Mouse (Mus musculus): ENCODE measurements around the gene Slco3a1. TPM values are rescaled to one million over a fixed set of nuclear protein-coding genes. Genes with fewer than 3 reads are reported as not detected.

Gene Slco3a1
- polyA plus RNA-seq, 1 experiment from 2014 or later = 42.8 TPM

- Histone ChIP-seq H3K4me1 (ENCODE audit: insufficient read depth, low read depth, low read length) (no peaks in the 10 kb centered on the region; the same call in 1 of the 2 replicates), H3K9ac (replicated peaks; ENCODE audit: low read depth) (no peak overlapping the region), H3K27ac (ENCODE audit: low read length) (no peak overlapping the region), H3K4me2 (replicated peaks; ENCODE audit: low read depth, low read length) (no peak overlapping the region), H3K9me3 (ENCODE audit: low read length) (no peaks in the 10 kb centered on the region), H3K36me3 (ENCODE audit: insufficient read depth, low read length) (no peaks in the 10 kb centered on the region), H3K27me3 (replicated peaks; ENCODE audit: insufficient read depth, low read length) (no peaks in the 10 kb centered on the region), H3K4me3 (ENCODE audit: low read depth, low read length) (no peak overlapping the region)
- DNase-seq (ENCODE audit: low spot score) = no peak
- TF ChIP-seq EP300 (IDR thresholded peaks at IDR 0.05) = no peak
- no peak for TF ChIP-seq CTCF (IDR thresholded peaks at IDR 0.05)
- 78% methylated on average over 7 of the region's 7 CpGs for WGBS
- no peak for ATAC-seq
Measured at GRCm38 (mm10) chr7:74531468-74532097, 23.0 kb downstream of the Slco3a1 start.

- DNase-seq (ENCODE audit: low spot score) = no peak
- H3K4me3 ChIP-seq (ENCODE audit: low read depth, low read length) = no peak overlapping the region
- no peak for ATAC-seq
- no peak overlapping the region for H3K27ac ChIP-seq (ENCODE audit: low read length)
- no peak overlapping the region for H3K9ac ChIP-seq (replicated peaks; ENCODE audit: low read depth)
- H3K4me2 ChIP-seq (replicated peaks; ENCODE audit: low read depth, low read length) = no peak overlapping the region
- 71% methylated on average over 2 of the region's 2 CpGs for WGBS
- no peaks in the 10 kb centered on the region for H3K9me3 ChIP-seq (ENCODE audit: low read length)
- TF ChIP-seq CTCF (IDR thresholded peaks at IDR 0.05) = peak; percentile 16; the same call in 1 of the 2 replicates
- no peak for TF ChIP-seq EP300 (IDR thresholded peaks at IDR 0.05)
- H3K4me1 ChIP-seq (ENCODE audit: insufficient read depth, low read depth, low read length) = no peaks in the 10 kb centered on the region; the same call in 1 of the 2 replicates
- no peaks in the 10 kb centered on the region for H3K36me3 ChIP-seq (ENCODE audit: insufficient read depth, low read length)
- no peaks in the 10 kb centered on the region for H3K27me3 ChIP-seq (replicated peaks; ENCODE audit: insufficient read depth, low read length)
Measured at GRCm38 (mm10) chr7:74529877-74530276, 24.7 kb downstream of the Slco3a1 start.

DNA sequence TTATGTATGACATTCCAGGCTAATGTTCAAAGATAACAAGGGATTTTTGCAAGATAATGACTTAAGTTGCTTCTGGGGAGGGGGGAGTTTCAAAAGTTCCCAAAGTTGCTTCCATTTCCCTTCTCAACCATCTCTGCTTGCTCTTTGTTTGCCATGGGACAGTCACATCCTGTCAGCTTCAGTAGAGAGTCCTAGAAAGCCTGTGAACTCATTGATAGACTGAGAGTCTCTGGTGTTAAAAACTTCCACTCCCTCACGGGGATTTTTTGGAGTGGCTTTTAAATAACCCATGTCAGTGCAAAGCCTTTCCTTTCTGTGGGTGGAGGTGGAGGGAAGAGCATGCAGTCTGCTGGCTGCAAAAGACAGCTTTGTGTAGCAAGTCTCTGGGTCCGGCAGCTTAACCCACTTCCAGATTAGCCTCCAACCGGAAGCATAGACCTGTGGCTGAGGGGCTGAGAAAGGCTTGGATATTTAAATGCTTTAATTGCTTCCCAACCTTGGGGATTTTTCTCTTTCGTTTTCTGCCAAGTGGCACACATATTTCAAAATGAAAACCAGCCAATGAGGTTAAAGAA, 25.3 kb downstream of the Slco3a1 start:
- WGBS = 27% methylated on average over 4 of the region's 4 CpGs
- DNase-seq (ENCODE audit: low spot score) (peak; percentile 15), ATAC-seq (no peak)
- H3K9me3 ChIP-seq (ENCODE audit: low read length) = no peaks in the 10 kb centered on the region
- no peak for TF ChIP-seq CTCF (IDR thresholded peaks at IDR 0.05)
- no peak for TF ChIP-seq EP300 (IDR thresholded peaks at IDR 0.05)
- no peak overlapping the region for H3K4me3 ChIP-seq (ENCODE audit: low read depth, low read length)
- H3K9ac ChIP-seq (replicated peaks; ENCODE audit: low read depth) = no peak overlapping the region
- H3K4me1 ChIP-seq (ENCODE audit: insufficient read depth, low read depth, low read length) = no peaks in the 10 kb centered on the region; the same call in 1 of the 2 replicates
- no peak overlapping the region for H3K4me2 ChIP-seq (replicated peaks; ENCODE audit: low read depth, low read length)
- H3K27ac ChIP-seq (ENCODE audit: low read length) = no peak overlapping the region
- no peaks in the 10 kb centered on the region for H3K27me3 ChIP-seq (replicated peaks; ENCODE audit: insufficient read depth, low read length)
- no peaks in the 10 kb centered on the region for H3K36me3 ChIP-seq (ENCODE audit: insufficient read depth, low read length)

GRCm38 (mm10) chr7:74528182-74528581, 26.4 kb downstream of the Slco3a1 start:
- H3K27ac ChIP-seq (ENCODE audit: low read length) = no peak overlapping the region
- DNase-seq (ENCODE audit: low spot score) (no peak), ATAC-seq (no peak)

DNA sequence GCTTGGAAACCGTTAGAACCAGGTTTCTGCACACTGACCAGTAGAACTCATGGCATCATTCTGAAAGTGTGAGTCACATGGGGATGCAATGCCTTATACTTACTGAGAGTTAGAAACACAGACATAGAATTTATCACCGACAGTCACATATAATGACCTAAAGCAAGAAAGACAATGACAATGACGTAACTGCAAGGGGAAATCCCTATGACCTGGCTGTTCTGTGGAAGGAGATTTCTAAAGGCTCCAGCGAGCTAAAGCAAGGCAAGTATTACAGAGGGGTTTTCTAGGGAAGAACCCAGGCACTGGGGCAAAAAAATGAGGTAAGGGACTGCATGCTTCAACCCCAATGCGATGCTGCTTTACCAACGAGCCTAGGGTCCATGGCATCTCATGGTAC, 26.9 kb downstream of the Slco3a1 start:
- no peaks in the 10 kb centered on the region; the same call in 1 of the 2 replicates for H3K4me1 ChIP-seq (ENCODE audit: insufficient read depth, low read depth, low read length)
- H3K27ac ChIP-seq (ENCODE audit: low read length) = no peak overlapping the region
- no peaks in the 10 kb centered on the region for H3K27me3 ChIP-seq (replicated peaks; ENCODE audit: insufficient read depth, low read length)
- DNase-seq (ENCODE audit: low spot score) = no peak
- TF ChIP-seq CTCF (IDR thresholded peaks at IDR 0.05) (no peak), EP300 (IDR thresholded peaks at IDR 0.05) (no peak)
- WGBS = 70% methylated on average over 6 of the region's 6 CpGs
- ATAC-seq = no peak
- H3K4me2 ChIP-seq (replicated peaks; ENCODE audit: low read depth, low read length) = no peak overlapping the region
- H3K9me3 ChIP-seq (ENCODE audit: low read length) = no peaks in the 10 kb centered on the region
- H3K36me3 ChIP-seq (ENCODE audit: insufficient read depth, low read length) = no peaks in the 10 kb centered on the region
- H3K9ac ChIP-seq (replicated peaks; ENCODE audit: low read depth) = no peak overlapping the region
- H3K4me3 ChIP-seq (ENCODE audit: low read depth, low read length) = no peak overlapping the region

More at GRCm38 (mm10) chr7:74528182-74528581, 26.4 kb downstream of the Slco3a1 start:
- Histone ChIP-seq H3K4me2 (replicated peaks; ENCODE audit: low read depth, low read length) (no peak overlapping the region), H3K9me3 (ENCODE audit: low read length) (no peaks in the 10 kb centered on the region), H3K27me3 (replicated peaks; ENCODE audit: insufficient read depth, low read length) (no peaks in the 10 kb centered on the region), H3K36me3 (ENCODE audit: insufficient read depth, low read length) (no peaks in the 10 kb centered on the region), H3K4me1 (ENCODE audit: insufficient read depth, low read depth, low read length) (no peaks in the 10 kb centered on the region; the same call in 1 of the 2 replicates), H3K4me3 (ENCODE audit: low read depth, low read length) (no peak overlapping the region), H3K9ac (replicated peaks; ENCODE audit: low read depth) (no peak overlapping the region)
- TF ChIP-seq EP300 (IDR thresholded peaks at IDR 0.05) = no peak
- TF ChIP-seq CTCF (IDR thresholded peaks at IDR 0.05) = no peak
- 72% methylated on average over 5 of the region's 5 CpGs for WGBS

GRCm38 (mm10) chr7:74526030-74526429, 28.6 kb downstream of the Slco3a1 start:
- no peaks in the 10 kb centered on the region for H3K27me3 ChIP-seq (replicated peaks; ENCODE audit: insufficient read depth, low read length)
- H3K4me3 ChIP-seq (ENCODE audit: low read depth, low read length) = no peak overlapping the region
- no peak overlapping the region for H3K4me2 ChIP-seq (replicated peaks; ENCODE audit: low read depth, low read length)
- no peak for DNase-seq (ENCODE audit: low spot score)
- no peak overlapping the region for H3K27ac ChIP-seq (ENCODE audit: low read length)
- no peaks in the 10 kb centered on the region for H3K36me3 ChIP-seq (ENCODE audit: insufficient read depth, low read length)
- no peak overlapping the region for H3K9ac ChIP-seq (replicated peaks; ENCODE audit: low read depth)
- no peaks in the 10 kb centered on the region; the same call in 1 of the 2 replicates for H3K4me1 ChIP-seq (ENCODE audit: insufficient read depth, low read depth, low read length)
- 88% methylated on average over 4 of the region's 4 CpGs for WGBS
- no peaks in the 10 kb centered on the region for H3K9me3 ChIP-seq (ENCODE audit: low read length)
- no peak for TF ChIP-seq EP300 (IDR thresholded peaks at IDR 0.05)
- no peak for TF ChIP-seq CTCF (IDR thresholded peaks at IDR 0.05)
- no peak for ATAC-seq

Measured in lung, postnatal 0 days (tissue).